Mouse (Mus musculus) liver, postnatal 0 days (tissue): ENCODE data around the gene Lyst.

Experiments
- CTCF ChIP-seq: sonication (generic); IDR thresholded peaks from 2 replicates; pipeline ENCODE4 v1.5.1; 2016; ENCODE audit warnings: antibody characterized with exemption, low read depth
- EP300 ChIP-seq: IDR thresholded peaks from 2 replicates; pipeline ENCODE4 v1.6.1; 2016; ENCODE audit warnings: antibody characterized with exemption, low read depth, mild to moderate bottlenecking

DNA sequence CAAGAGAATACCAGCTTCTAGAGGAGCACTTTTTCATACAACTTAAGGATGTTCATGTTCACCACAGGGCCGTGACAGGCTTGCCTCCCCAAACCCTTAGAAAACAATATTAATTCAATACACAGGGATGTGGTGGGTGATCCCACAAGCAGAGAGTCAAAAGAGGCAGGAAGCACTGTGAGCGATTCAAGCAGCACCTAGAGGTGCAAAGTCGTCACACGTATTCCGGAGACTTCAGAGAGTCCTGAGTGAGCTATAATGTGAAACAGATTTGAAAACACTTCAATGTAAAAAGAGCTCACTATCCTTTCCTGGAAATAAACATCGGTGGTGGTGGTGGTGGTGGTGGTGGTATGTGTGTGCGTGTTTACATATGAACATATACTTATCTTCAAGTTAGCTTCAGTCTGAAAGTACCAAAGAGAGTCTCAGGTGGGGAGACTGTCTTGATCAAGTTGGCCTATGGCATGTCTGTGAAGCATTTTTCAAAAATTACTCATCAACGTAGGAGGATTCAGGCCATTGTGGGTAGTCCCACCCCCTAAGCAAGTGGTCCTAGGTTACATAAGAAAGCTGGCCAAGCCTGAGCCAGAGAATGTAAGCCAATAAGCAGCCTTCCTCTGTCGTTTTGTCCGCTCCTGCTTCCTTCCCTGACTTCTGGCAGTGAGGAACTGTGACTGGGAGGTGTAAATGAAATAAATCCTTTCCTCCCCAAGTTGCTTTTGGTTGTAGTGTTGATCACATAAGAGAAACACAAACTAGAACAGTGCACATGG lies 17.9 kb upstream of the Lyst start:
- no peak for TF ChIP-seq CTCF
- TF ChIP-seq EP300 = no peak
